Mouse (Mus musculus) Patski (cell line): ENCODE data around the gene Prlr. TPM values are rescaled to one million over a fixed set of nuclear protein-coding genes. Genes with fewer than 3 reads are reported as not detected.
A peak's percentile ranks its signal among the peaks of the same experiment; 100 is the strongest.

Experiments used
- ATAC-seq: fragments of 100-300 bp; one replicate; pipeline ENCODE4 v1.8.0; 2021
- CTCF ChIA-PET: fragments of 350-600 bp; sonication (Branson Sonifier 250); formaldehyde crosslinking; loops from one replicate; lab custom pipeline; 2022; ENCODE audit warnings: inconsistent platforms; lab: Charles Lee
- POLR2A ChIA-PET: fragments of 350-600 bp; sonication (Branson Sonifier 250); formaldehyde crosslinking; loops from one replicate; lab custom pipeline; 2022; ENCODE audit warnings: antibody characterized with exemption, inconsistent platforms; lab: Charles Lee
- DNase-seq: peaks from one replicate; pipeline ENCODE4 v3.0.0-alpha.2; 2011; ENCODE audit warnings: low read depth, low spot score
- H3K27me3 ChIP-seq: fragments of 371-371 bp; one replicate; pipeline ENCODE4 v1.5.1; 2021
- CTCF ChIP-seq: fragments of 100-300 bp; IDR thresholded peaks from one replicate; pipeline ENCODE4 v1.5.1; 2021
- in situ Hi-C: fragments of 300-500 bp; cut with MboI; formaldehyde crosslinking; loops from 3 replicates; pipeline ENCODE4 v1.11.1; 2018; ENCODE audit warnings: low pct_unique_long_range_greater_than_20kb, mixed read lengths
- polyA plus RNA-seq: library from polyadenylated mRNA; unstranded; gene quantifications from one replicate; pipeline ENCODE4 v1.2.3, GENCODE M21; 2021

Prlr gene
- polyA plus RNA-seq, 1 experiment from 2014 or later = not detected

DNA sequence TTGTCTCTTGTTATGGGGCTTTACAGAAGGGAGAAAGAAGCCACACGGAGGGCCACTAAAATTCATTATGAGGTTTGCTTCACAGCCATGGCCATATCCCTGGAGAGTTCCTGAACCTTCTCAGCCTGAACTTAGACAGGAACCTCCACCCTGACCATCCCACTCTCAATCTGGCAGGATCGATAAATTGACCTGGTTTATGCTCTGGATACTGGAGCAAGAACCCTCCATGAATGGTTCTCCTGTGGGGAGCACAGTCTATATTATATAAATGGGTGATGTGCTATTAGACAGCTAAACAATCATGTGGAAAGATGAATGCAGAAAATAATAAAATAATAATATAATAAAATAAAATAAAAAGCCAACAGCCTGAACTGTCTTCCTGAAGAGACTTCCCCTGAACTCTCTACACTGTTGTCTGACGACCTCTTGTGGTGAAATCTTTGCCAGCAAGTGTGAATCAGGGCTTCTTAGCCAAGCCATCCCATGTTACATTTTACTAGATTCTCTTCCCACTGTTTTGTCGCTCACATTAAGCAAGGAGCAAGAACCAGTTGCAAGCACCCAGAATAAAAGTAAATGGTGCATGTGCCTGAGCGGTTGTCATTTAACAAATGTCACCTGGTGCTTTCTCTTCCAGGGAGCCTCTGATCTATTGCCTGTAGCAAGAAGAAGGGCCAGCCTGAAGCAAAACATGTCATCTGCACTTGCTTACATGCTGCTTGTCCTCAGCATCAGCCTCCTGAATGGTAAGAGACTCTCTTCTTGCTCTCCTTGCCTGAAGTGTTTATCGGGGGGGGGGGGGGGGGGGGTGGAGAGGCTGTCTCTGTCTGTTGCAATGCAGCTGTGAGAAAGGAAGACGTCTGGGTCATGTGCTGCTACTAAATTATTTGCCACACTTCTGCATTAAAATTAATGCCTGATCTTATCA lies 136.8 kb downstream of the Prlr start:
- in situ Hi-C loops = loop anchor here (5.0 to 10.0 kb wide), 2 partner anchors 856 to 1199 kb away; no protein-coding TSS in a partner anchor
- DNase-seq (no peak), ATAC-seq (peak; percentile 62)
- CTCF ChIA-PET = interaction anchor here (1.0 kb wide), 1 partner anchor 12 kb away, joined by 3 read pairs; no protein-coding TSS in a partner anchor
- TF ChIP-seq CTCF = peak; percentile 65
- POLR2A ChIA-PET = interaction anchor here (0.5 kb wide), 1 partner anchor 185 kb away, joined by 7 read pairs; no protein-coding TSS in a partner anchor
- peaks cover 14% of the 10 kb centered on the region for H3K27me3 ChIP-seq

DNA sequence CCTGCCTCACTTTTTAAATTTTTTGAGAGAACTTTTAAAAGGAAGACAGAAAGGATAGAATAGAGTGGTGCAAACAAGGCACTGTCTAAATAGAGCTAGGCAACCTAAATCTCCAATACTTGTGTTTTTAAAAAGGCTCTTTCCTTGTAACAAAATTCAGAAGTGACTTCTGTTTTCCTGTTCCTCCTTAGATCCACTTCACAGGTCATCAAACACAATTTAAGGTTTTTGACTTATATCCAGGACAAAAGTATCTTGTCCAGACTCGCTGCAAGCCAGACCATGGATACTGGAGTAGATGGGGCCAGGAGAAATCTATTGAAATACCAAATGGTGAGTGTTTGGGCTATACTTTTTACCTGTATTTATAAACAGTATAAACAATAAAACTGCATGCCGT lies 148.0 kb downstream of the Prlr start, which contains the start of gene Gm21973:
Gene Gm21973, plus strand, starts transcription at position 301 of the 400 bp plus-strand sequence.
- DNase-seq (no peak), ATAC-seq (no peak)
- ChIA-PET CTCF (interaction anchor here (1.4 kb wide), 1 partner anchor 12 kb away, joined by 3 read pairs; no protein-coding TSS in a partner anchor), POLR2A (no interaction called here)
- TF ChIP-seq CTCF = no peak
- in situ Hi-C loops = no loop called here
- peaks cover 34% of the 10 kb centered on the region for H3K27me3 ChIP-seq

DNA sequence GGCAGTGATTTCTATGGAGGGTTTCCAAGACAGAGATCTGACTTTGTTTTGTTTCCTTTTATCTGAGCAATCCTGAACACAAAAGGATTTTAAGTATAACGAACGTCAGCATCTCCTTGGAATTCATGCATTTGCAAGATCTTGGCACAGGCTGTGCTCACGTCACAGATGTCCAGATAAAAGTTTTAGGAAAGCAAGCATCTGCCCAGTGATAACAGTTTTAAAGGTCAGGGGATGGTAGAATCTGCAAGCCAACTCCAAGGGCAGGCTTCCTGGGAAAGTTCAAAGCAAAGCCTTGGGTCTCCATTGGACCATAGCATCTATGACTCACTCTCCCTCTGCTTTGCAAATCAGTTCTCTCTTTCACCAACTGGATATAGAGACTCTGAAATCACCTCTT lies 153.6 kb downstream of the Prlr start:
- H3K27me3 ChIP-seq = peaks cover 14% of the 10 kb centered on the region
- in situ Hi-C loops = no loop called here
- CTCF ChIA-PET = no interaction called here
- POLR2A ChIA-PET = no interaction called here
- DNase-seq (no peak), ATAC-seq (peak; percentile 35)
- TF ChIP-seq CTCF = no peak

DNA sequence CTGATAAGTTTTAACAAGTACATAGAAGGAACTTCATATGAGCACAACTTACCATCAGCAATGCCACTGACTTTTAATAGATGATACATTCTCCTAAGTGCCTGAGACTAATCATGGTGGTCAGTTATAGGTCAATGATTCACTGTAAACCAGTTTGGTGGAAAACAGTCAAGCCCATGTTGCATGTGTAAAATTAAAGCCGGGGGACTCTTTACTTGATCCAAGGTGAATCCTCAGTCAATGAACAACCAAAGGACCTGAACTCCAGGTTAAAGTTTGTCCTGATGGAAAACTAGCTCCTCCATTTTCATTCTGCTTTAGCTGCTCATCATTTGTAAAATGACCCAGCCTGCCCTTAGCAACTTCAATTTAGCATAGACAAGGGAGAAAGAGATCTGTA lies 155.5 kb downstream of the Prlr start:
- in situ Hi-C loops = no loop called here
- DNase-seq (no peak), ATAC-seq (no peak)
- peaks cover 13% of the 10 kb centered on the region for H3K27me3 ChIP-seq
- no peak for TF ChIP-seq CTCF
- CTCF ChIA-PET = no interaction called here
- POLR2A ChIA-PET = no interaction called here

DNA sequence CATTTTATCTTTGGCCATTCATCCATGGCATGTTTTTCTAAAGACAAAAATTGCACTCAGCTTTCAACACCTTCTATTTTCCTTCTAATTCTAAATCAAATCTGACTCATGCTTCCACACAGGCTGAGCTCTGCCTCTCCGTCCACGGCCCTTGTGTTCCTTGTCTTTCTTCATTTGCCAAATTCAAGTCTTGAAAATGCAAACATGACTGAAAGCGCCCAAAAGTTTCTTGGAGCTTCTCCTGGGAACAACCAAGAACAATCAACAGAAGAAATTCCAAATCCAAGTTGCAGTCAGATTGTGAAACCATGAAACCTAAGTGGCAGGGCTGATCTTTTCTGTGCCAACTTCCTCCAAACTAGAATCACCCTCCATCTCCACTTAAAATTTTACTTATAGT lies 161.6 kb downstream of the Prlr start:
- ATAC-seq (no peak), DNase-seq (no peak)
- in situ Hi-C loops = no loop called here
- ChIA-PET POLR2A (interaction anchor here (0.6 kb wide), 1 partner anchor 130 kb away, joined by 7 read pairs; no protein-coding TSS in a partner anchor), CTCF (no interaction called here)
- TF ChIP-seq CTCF = no peak
- peaks cover 31% of the 10 kb centered on the region for H3K27me3 ChIP-seq

DNA sequence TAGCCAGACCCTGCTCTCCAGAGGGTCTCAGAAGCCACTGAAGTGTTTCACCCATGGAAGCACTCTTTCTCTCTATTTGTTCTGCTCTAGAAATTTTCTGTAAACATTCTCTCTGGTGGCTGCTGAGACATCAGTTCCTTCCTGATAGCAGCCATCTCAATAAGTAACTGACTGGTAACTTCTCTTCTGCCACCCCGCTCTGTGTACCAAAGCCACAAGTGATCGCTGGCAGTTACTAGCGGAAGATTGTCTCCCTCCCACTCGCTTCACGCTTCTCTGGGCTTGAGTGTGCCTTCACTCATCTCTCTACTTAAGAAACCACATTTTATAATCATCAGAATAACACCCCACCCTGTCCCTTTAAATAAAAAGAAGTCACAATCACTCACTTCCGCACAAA lies 170.0 kb downstream of the Prlr start:
- CTCF ChIA-PET = no interaction called here
- POLR2A ChIA-PET = no interaction called here
- TF ChIP-seq CTCF = no peak
- DNase-seq = no peak
- no peak for ATAC-seq
- H3K27me3 ChIP-seq = peaks cover 19% of the 10 kb centered on the region
- in situ Hi-C loops = no loop called here

DNA sequence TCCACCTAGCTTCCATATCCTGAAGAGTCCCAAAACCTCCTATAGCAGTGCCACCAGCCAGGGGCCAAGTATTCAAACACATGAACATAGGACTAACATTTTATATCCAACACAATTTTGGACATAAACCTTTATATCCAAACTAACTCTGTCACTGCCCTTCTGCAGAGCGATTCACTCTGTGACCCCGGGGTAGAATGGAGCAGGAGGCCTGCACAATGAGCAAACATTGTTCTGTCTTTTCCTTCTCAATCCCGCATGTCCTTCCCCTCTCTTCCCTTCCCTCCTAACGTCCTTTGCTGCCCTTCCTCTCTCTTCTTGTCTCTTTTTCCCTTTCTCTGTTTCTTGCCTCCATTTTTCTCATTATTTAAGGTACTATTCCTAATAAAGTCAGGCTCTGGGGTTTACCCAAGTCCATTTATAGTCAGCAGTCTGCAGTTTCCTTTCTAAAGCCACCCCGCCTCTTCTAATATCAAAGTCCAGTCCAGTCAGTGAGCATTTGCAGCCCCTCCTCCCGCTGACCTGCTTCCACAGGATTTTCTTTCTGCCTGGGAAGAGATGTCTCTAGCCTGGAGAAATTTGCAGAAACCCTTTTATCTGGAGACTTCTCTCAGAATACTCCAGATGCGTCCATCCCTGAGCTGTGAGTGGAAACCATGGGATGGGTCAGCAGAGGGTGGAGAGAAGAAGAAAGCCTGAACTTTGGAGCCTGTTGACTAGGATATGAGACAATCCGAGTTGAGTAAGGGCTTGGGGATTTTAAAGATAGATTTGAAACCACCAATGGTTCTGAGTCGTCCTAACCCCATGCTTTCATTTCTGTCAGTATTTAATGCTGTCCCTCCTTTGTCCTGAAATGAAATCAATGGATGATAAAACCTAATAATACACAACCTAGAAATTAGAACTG lies 181.3 kb downstream of the Prlr start, which contains the start of gene Agxt2:
Gene Agxt2, plus strand, starts transcription at position 494 of the 910 bp plus-strand sequence.
- CTCF ChIA-PET = no interaction called here
- in situ Hi-C loops = no loop called here
- POLR2A ChIA-PET = no interaction called here
- no peak for ATAC-seq
- DNase-seq = no peak
- H3K27me3 ChIP-seq = peaks cover 8% of the 10 kb centered on the region
- TF ChIP-seq CTCF = no peak

DNA sequence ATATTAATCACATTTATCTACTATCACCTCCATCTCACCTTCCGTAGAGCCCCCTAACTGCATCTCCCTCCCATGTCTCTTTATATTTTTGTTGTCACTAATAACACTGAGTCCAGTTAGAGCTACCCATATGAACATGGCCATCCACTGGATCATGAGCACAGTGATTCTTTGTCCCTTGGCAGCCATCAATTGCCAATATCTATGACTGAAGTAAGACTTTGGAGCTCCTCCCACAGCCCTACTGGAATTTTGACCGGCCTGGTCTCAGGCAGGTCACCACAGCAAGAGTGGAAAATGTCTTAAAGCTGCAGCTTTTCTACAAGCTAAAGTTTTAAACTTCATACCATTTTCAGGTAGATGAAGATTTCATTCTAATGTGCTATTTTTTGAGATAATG lies 189.3 kb downstream of the Prlr start:
- H3K27me3 ChIP-seq = peaks cover 10% of the 10 kb centered on the region
- in situ Hi-C loops = no loop called here
- ChIA-PET POLR2A (no interaction called here), CTCF (no interaction called here)
- ATAC-seq (no peak), DNase-seq (no peak)
- TF ChIP-seq CTCF = no peak

DNA sequence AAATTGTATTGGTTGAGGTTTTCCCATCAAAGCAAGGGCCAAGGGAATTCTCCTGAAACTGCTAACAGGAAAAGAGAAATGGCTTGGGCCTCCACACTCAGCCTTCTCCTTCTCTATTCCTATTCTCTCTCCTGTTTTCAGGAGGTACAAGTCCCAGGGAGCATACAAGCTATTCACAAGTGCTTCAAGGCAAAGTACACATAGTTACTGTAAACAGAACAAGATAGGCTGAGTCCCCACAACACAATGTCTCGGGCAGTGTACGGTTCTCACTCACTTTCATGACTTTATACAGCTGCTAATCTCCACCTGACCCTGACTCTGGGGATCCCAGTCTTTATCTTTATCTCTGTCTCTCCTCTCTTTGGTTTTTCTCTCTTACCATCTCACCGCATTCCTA lies 198.4 kb downstream of the Prlr start:
- ChIA-PET POLR2A (no interaction called here), CTCF (no interaction called here)
- H3K27me3 ChIP-seq = peaks cover 11% of the 10 kb centered on the region
- DNase-seq = no peak
- ATAC-seq = no peak
- TF ChIP-seq CTCF = no peak
- in situ Hi-C loops = no loop called here

DNA sequence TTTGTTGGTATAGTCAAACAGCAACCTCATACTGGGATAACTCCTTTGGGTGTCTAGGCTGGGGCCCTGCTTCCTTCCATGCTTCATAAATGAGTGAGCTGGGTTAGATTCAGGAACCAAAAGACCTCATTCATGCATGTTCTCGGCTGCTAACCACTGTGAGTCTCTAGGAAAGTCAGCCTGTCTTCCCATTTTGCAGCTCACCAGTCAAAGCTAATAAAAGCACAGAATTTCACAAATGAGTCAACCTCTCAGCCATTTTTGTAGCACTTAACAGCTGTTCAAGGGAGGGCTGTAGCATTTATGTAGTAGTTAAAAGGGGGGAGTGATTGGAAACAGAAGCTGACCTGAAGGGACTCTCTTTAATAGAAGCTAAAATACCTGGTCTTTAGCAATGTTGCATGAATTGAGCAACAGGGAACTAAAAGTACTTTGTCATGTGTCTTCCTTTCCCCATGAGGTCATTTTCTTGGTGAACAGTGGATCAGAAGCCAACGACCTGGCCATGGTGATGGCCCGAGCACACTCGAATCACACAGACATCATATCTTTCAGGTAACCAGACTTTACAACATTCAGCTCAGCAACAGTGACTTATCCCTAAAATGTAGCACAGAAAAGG lies 201.4 kb downstream of the Prlr start:
- ChIA-PET POLR2A (no interaction called here), CTCF (no interaction called here)
- peaks cover 26% of the 10 kb centered on the region for H3K27me3 ChIP-seq
- no peak for TF ChIP-seq CTCF
- in situ Hi-C loops = no loop called here
- ATAC-seq = no peak
- no peak for DNase-seq
